Mouse (Mus musculus) spleen, adult 2 months (tissue): ENCODE results near the gene 4931409K22Rik. TPM values are rescaled to one million over a fixed set of nuclear protein-coding genes. Genes with fewer than 3 reads are reported as not detected.
A peak's percentile ranks its signal among the peaks of the same experiment; 100 is the strongest.

Experiments used
- DNase-seq, 2 experiments: peaks; one replicate each; pipeline versions ENCODE4 v3.0.0 to v3.0.0-alpha.2; 2012 to 2021; ENCODE audit warnings: low spot score in 2 of 2, low read depth in 1 of 2
- H3K27ac ChIP-seq: fragments of 200-500 bp; 2 replicates; pipeline ENCODE4 v1.5.1; 2012; ENCODE audit warnings: low read length, inconsistent platforms; ENCODE audit not compliant: insufficient read depth
- H3K27me3 ChIP-seq: fragments of 200-500 bp; 2 replicates; pipeline ENCODE4 v1.6.1; 2012; ENCODE audit warnings: mild to moderate bottlenecking, moderate library complexity, low read length, inconsistent platforms; ENCODE audit not compliant: control insufficient read depth, insufficient read depth
- H3K36me3 ChIP-seq: fragments of 200-500 bp; 2 replicates; pipeline ENCODE4 v1.6.1; 2012; ENCODE audit warnings: mild to moderate bottlenecking, low read length, inconsistent platforms; ENCODE audit not compliant: control insufficient read depth, insufficient read depth
- H3K4me1 ChIP-seq: fragments of 200-500 bp; 2 replicates; pipeline ENCODE4 v1.6.1; 2011; ENCODE audit warnings: inconsistent platforms; ENCODE audit not compliant: control insufficient read depth, insufficient read depth, insufficient read length
- H3K4me3 ChIP-seq: fragments of 200-500 bp; 2 replicates; pipeline ENCODE4 v1.5.1; 2011; ENCODE audit warnings: mild to moderate bottlenecking, inconsistent platforms; ENCODE audit not compliant: insufficient read depth, insufficient read length; ENCODE audit errors: extremely low read depth
- CTCF ChIP-seq: fragments of 200-500 bp; IDR thresholded peaks from 2 replicates; pipeline ENCODE4 v1.5.1; 2011; ENCODE audit warnings: mild to moderate bottlenecking, inconsistent platforms; ENCODE audit not compliant: insufficient read depth, insufficient read length, insufficient replicate concordance; ENCODE audit errors: extremely low read depth
- POLR2A ChIP-seq: fragments of 200-500 bp; IDR thresholded peaks from 2 replicates; pipeline ENCODE4 v1.6.1; 2011; ENCODE audit warnings: low read depth, low read length, inconsistent platforms
- WGBS: fragments of 180-500 bp; shearing (Covaris S2); methylation state at CpG from one replicate; pipeline ENCODE4 v1.1.7; 2018; 5-methylcytosine and 5-hydroxymethylcytosine counted together
- polyA plus RNA-seq: library from polyadenylated mRNA; depleted of rRNA; stranded (reverse); fragments of >200 nt; gene quantifications from 2 replicates; pipeline ENCODE4 v1.2.3, GENCODE M21; 2012; rRNA removed

The 4931409K22Rik gene
- polyA plus RNA-seq = not detected in 2 replicates

- H3K36me3 ChIP-seq = no peaks in the 10 kb centered on the region
- H3K27me3 ChIP-seq = no peaks in the 10 kb centered on the region
- H3K27ac ChIP-seq = no peak within 1 kb of the TSS
- WGBS = 84% methylated on average over 2 of the region's 2 CpGs
- no peaks in the 10 kb centered on the region for H3K4me1 ChIP-seq
- H3K4me3 ChIP-seq = no peak within 1 kb of the TSS
- DNase-seq = no peak
- no peak for TF ChIP-seq CTCF
Observed at GRCm38 (mm10) chr5:24556709-24557108, at the start of gene 4931409K22Rik. Gene 4931409K22Rik, minus strand, starts transcription at chr5:24556809.

GRCm38 (mm10) chr5:24605980-24606665 is 49.5 kb upstream of the 4931409K22Rik start:
- Histone ChIP-seq H3K27me3 (peaks cover 12% of the 10 kb centered on the region), H3K27ac (no peak overlapping the region), H3K36me3 (no peaks in the 10 kb centered on the region), H3K4me1 (peaks cover 10% of the 10 kb centered on the region), H3K4me3 (no peak overlapping the region)
- no peak for DNase-seq
- 78% methylated on average over 14 of the region's 14 CpGs for WGBS
- TF ChIP-seq CTCF = no peak
- no peak for TF ChIP-seq POLR2A

- no peaks in the 10 kb centered on the region for H3K36me3 ChIP-seq
- no peak overlapping the region for H3K4me3 ChIP-seq
- WGBS = 61% methylated on average over 6 of the region's 6 CpGs
- no peak overlapping the region for H3K27ac ChIP-seq
- DNase-seq = no peak
- TF ChIP-seq CTCF = no peak
- no peak for TF ChIP-seq POLR2A
- peaks cover 10% of the 10 kb centered on the region for H3K4me1 ChIP-seq
- H3K27me3 ChIP-seq = peaks cover 12% of the 10 kb centered on the region
Observed at GRCm38 (mm10) chr5:24605321-24605979, 48.8 kb upstream of the 4931409K22Rik start.

GRCm38 (mm10) chr5:24604656-24605100 is 48.1 kb upstream of the 4931409K22Rik start:
- no peaks in the 10 kb centered on the region for H3K36me3 ChIP-seq
- H3K4me1 ChIP-seq = peaks cover 10% of the 10 kb centered on the region
- TF ChIP-seq POLR2A (no peak), CTCF (no peak)
- no peak for DNase-seq
- peaks cover 12% of the 10 kb centered on the region for H3K27me3 ChIP-seq
- 0 out of 2 replicates have a peak overlapping the region, but pooled peaks have one; percentile 9 for H3K27ac ChIP-seq
- 2% methylated on average over 35 of the region's 46 CpGs for WGBS
- H3K4me3 ChIP-seq = peak overlapping the region; percentile 31; the same call in 1 of the 2 replicates

GRCm38 (mm10) chr5:24604080-24604655 is 47.6 kb upstream of the 4931409K22Rik start:
- H3K4me1 ChIP-seq = peaks cover 10% of the 10 kb centered on the region
- no peaks in the 10 kb centered on the region for H3K36me3 ChIP-seq
- no peak for TF ChIP-seq POLR2A
- TF ChIP-seq CTCF = no peak
- H3K4me3 ChIP-seq = peak overlapping the region; percentile 31; the same call in 1 of the 2 replicates
- peaks cover 12% of the 10 kb centered on the region for H3K27me3 ChIP-seq
- H3K27ac ChIP-seq = 0 out of 2 replicates have a peak overlapping the region, but pooled peaks have one; percentile 9
- no peak for DNase-seq
- WGBS = 49% methylated on average over 12 of the region's 12 CpGs

GRCm38 (mm10) chr5:24603431-24604010 is 46.9 kb upstream of the 4931409K22Rik start:
- DNase-seq = no peak
- Histone ChIP-seq H3K27ac (no peak overlapping the region), H3K27me3 (peaks cover 16% of the 10 kb centered on the region), H3K4me3 (no peak overlapping the region), H3K4me1 (peaks cover 13% of the 10 kb centered on the region), H3K36me3 (no peaks in the 10 kb centered on the region)
- 81% methylated on average over 8 of the region's 8 CpGs for WGBS
- no peak for TF ChIP-seq CTCF
- no peak for TF ChIP-seq POLR2A
